ENCODE assay signal across 10 mouse cellular contexts in genomic region chr7:16155132-16155872, GRCm38 (mm10). TPM values are rescaled to one million over a fixed set of nuclear protein-coding genes. Genes with fewer than 3 reads are reported as not detected.
DNase-seq lines count a peak whose midpoint lies in the region; ATAC-seq and TF ChIP-seq lines count a peak whose summit lies in the region.
"Had no signal": no experiment of that assay in that cellular context is flagged by ENCODE, and none has a peak within 500 bp of the region (broad histone marks: within the 10 kb centered on the region; RNA-seq: fewer than 3 reads in every experiment).

No protein-coding gene starts in this region.

- peaks cover 15 to 31% of the 10 kb centered on the region in 2 experiments for H3K4me1 ChIP-seq in CH12.LX (ENCODE audit: control insufficient read depth in 1 of 2, insufficient read depth in 2 of 2)
- 0 out of 2 replicates have a peak, but pooled peaks cover 3% of the 10 kb centered on the region for H3K4me1 ChIP-seq in heart, embryonic 11.5 days (ENCODE audit: control insufficient read depth, insufficient read depth, low read length)

- no peak overlapping the region for H3K9ac ChIP-seq in CH12.LX (ENCODE audit: insufficient read depth, low read depth)
- no peak overlapping the region for H3K9ac ChIP-seq in heart, embryonic 11.5 days (ENCODE audit: low read depth, low read length)
- H3K9ac ChIP-seq: liver, embryonic 14.5 days; midbrain, embryonic 15.5 days had no signal

- in situ Hi-C loops in CH12.LX (cut with MboI; ENCODE audit: low pct_ligation_motif_present, low pct_unique_long_range_greater_than_20kb, low sequenced_read_pairs), result no loop called here

- no peaks in the 10 kb centered on the region for H3K79me2 ChIP-seq in CH12.LX (replicated peaks; ENCODE audit: control insufficient read depth, extremely low read depth, insufficient read depth, poor library complexity, severe bottlenecking)

- 43% methylated on average over 9 of the region's 9 CpGs for WGBS in heart, embryonic 11.5 days (ENCODE audit: insufficient replicate concordance)

- no peak overlapping the region for H3K4me3 ChIP-seq in CH12.LX (replicated peaks in 1 of 3; ENCODE audit: low read depth in 2 of 3, low read length in 2 of 3, poor library complexity in 1 of 3)
- no peak overlapping the region for H3K4me3 ChIP-seq in heart, embryonic 11.5 days (ENCODE audit: low read depth, low read length)
- H3K4me3 ChIP-seq: midbrain, embryonic 15.5 days had no signal

- no peak overlapping the region for H3K27ac ChIP-seq in CH12.LX (ENCODE audit: insufficient read depth, low read depth)
- H3K27ac ChIP-seq in heart, embryonic 11.5 days (ENCODE audit: low read depth, low read length), result no peak overlapping the region
- H3K27ac ChIP-seq: liver, embryonic 14.5 days; midbrain, embryonic 15.5 days had no signal

- TF ChIP-seq EP300 in CH12.LX (IDR thresholded peaks at IDR 0.05; ENCODE audit: low read length), result 0 out of 2 replicates have a peak, but pooled peaks have one; percentile 29

- peak; percentile 33 for DNase-seq in kidney, adult 9 months
- no peak for DNase-seq in kidney, adult 18-20 months
- peak; percentile 18 for DNase-seq in 3T3-L1 (ENCODE audit: low read depth, low spot score)
- DNase-seq in CH12.LX (ENCODE audit: extremely low read depth), result peak; percentile 43
- DNase-seq in thymus, adult 18-20 months, result no peak
- DNase-seq in gastrocnemius, postnatal 36 days, result no peak
- DNase-seq: layer of hippocampus, postnatal 36 days had no signal

- 0 out of 2 replicates have a peak, but pooled peaks have one; percentile 38 for TF ChIP-seq POLR2A in CH12.LX (IDR thresholded peaks at IDR 0.05; ENCODE audit: low read depth, low read length)

- dilution Hi-C loops in CH12.LX (cut with MboI; ENCODE audit: extremely low pct_ligation_motif_present, extremely low pct_unique_long_range_greater_than_20kb, low sequenced_read_pairs), result loop anchor here (25.0 kb wide), 1 partner anchor 193 kb away; the partner anchor contains the start of gene Ehd2

- no peaks in the 10 kb centered on the region for H3K36me3 ChIP-seq in CH12.LX (replicated peaks in 1 of 2; ENCODE audit: control insufficient read depth in 1 of 2, insufficient read depth in 1 of 2, low read length in 1 of 2)
- H3K36me3 ChIP-seq in heart, embryonic 11.5 days (ENCODE audit: control insufficient read depth, insufficient read depth, low read length), result no peaks in the 10 kb centered on the region
- H3K36me3 ChIP-seq: midbrain, embryonic 15.5 days had no signal

- peaks cover 3% of the 10 kb centered on the region for H3K27me3 ChIP-seq in CH12.LX (replicated peaks)
- H3K27me3 ChIP-seq in heart, embryonic 11.5 days (ENCODE audit: control insufficient read depth, insufficient read depth, low read length), result peaks cover 22% of the 10 kb centered on the region

- no peak for ATAC-seq in heart, embryonic 11.5 days (replicated peaks; ENCODE audit: insufficient number of reproducible peaks, low FRiP score, low TSS enrichment)
- ATAC-seq: midbrain, embryonic 15.5 days had no signal

- no peak for TF ChIP-seq CTCF in CH12.LX (conservative IDR thresholded peaks at IDR 0.05 in 1 of 2, IDR thresholded peaks at IDR 0.05 in 1 of 2; ENCODE audit: low read depth in 2 of 2, low read length in 2 of 2)

- peak overlapping the region; percentile 29 for H3K4me2 ChIP-seq in CH12.LX (ENCODE audit: insufficient read depth, low read depth, poor library complexity, severe bottlenecking)
- 0 out of 2 replicates have a peak overlapping the region, but pooled peaks have one; percentile 10 for H3K4me2 ChIP-seq in heart, embryonic 11.5 days
- H3K4me2 ChIP-seq: midbrain, embryonic 15.5 days had no signal

- intact Hi-C loops in gastrocnemius, postnatal 36 days (cut with DNase I), result no loop called here

- H3K9me3 ChIP-seq in CH12.LX (replicated peaks; ENCODE audit: low read length), result peaks cover 3% of the 10 kb centered on the region
- no peaks in the 10 kb centered on the region for H3K9me3 ChIP-seq in heart, embryonic 11.5 days (replicated peaks; ENCODE audit: control insufficient read depth, low read length)
- H3K9me3 ChIP-seq: midbrain, embryonic 15.5 days had no signal

- no peak for TF ChIP-seq RAD21 in CH12.LX (IDR thresholded peaks at IDR 0.05; ENCODE audit: low read depth, low read length)

TF ChIP-seq in CH12.LX, 34 proteins besides CTCF, POLR2A, EP300 and RAD21:
- no peak for TF ChIP-seq USF2 (conservative IDR thresholded peaks at IDR 0.05; ENCODE audit: low read depth, low read length)
- TF ChIP-seq TCF12 (IDR thresholded peaks at IDR 0.05; ENCODE audit: low read depth, low read length), result no peak
- no peak for TF ChIP-seq ZKSCAN1 (IDR thresholded peaks at IDR 0.05; ENCODE audit: borderline replicate concordance, low read depth, low read length)
- no peak for TF ChIP-seq MAFK (IDR thresholded peaks at IDR 0.05; ENCODE audit: insufficient replicate concordance, low read length)
- 0 out of 2 replicates have a peak, but pooled peaks have one; percentile 5 for TF ChIP-seq MEF2A (IDR thresholded peaks at IDR 0.05; ENCODE audit: borderline replicate concordance, low read depth, low read length)
- no peak for TF ChIP-seq GABPA (IDR thresholded peaks at IDR 0.05; ENCODE audit: insufficient replicate concordance, low read depth, low read length)
- no peak for TF ChIP-seq ZNF384 (IDR thresholded peaks at IDR 0.05; ENCODE audit: low read depth, low read length)
- no peak for TF ChIP-seq CHD1 (IDR thresholded peaks at IDR 0.05; ENCODE audit: low read depth, low read length)
- TF ChIP-seq NRF1 (IDR thresholded peaks at IDR 0.05; ENCODE audit: low read depth, low read length), result no peak
- no peak for TF ChIP-seq USF1 (IDR thresholded peaks at IDR 0.05; ENCODE audit: low read depth, low read length)
- TF ChIP-seq TBP (conservative IDR thresholded peaks at IDR 0.05; ENCODE audit: low read depth, low read length), result peak; percentile 91
- TF ChIP-seq UBTF (IDR thresholded peaks at IDR 0.05; ENCODE audit: low read depth, low read length), result no peak
- TF ChIP-seq NELFE (IDR thresholded peaks at IDR 0.05; ENCODE audit: low read depth, low read length), result peak; percentile 33; the same call in 1 of the 2 replicates
- TF ChIP-seq BHLHE40 (IDR thresholded peaks at IDR 0.05; ENCODE audit: low read depth, low read length), result peak; percentile 48
- no peak for TF ChIP-seq SMC3 (IDR thresholded peaks at IDR 0.05; ENCODE audit: low read depth, low read length)
- no peak for TF ChIP-seq ZC3H11A (IDR thresholded peaks at IDR 0.05; ENCODE audit: low read depth, low read length)
- no peak for TF ChIP-seq RCOR1 (conservative IDR thresholded peaks at IDR 0.05; ENCODE audit: low read depth, low read length)
- 0 out of 2 replicates have a peak, but pooled peaks have one; percentile 18 for TF ChIP-seq ETS1 (conservative IDR thresholded peaks at IDR 0.05; ENCODE audit: low read depth, low read length)
- TF ChIP-seq MAX (IDR thresholded peaks at IDR 0.05; ENCODE audit: low read length), result no peak
TF ChIP-seq in CH12.LX: peak in this region for 5.

RNA-seq across cellular contexts. Expression of gene Meis3, which starts 19.6 kb away (rescaled TPM):
- total RNA-seq in CH12.LX (2012; rRNA removed) (9.4 and 10.2 TPM in 2 replicates), CH12.LX (2014; rRNA removed) (7.1 and 7.9 TPM in 2 replicates)
- polyA plus RNA-seq in CH12.LX (2012; ENCODE audit: insufficient read length, low read depth), result 10.1 and 11.8 TPM in 2 replicates
- polyA plus RNA-seq in heart, embryonic 11.5 days (2014; fragmentation: Nextera tagmentation; extraction: Ambion mirVana), result 19.7 and 22.8 TPM in 2 replicates
- 1 to 10 TPM; 1.5 to 2.1 TPM for total RNA-seq in gastrocnemius, postnatal 36 days (2021)

RNA-seq across cellular contexts. Expression of gene Slc8a2, which starts 25.7 kb away (rescaled TPM):
- total RNA-seq in CH12.LX (2012; rRNA removed) (0.04 TPM in 2 replicates), CH12.LX (2014; rRNA removed) (not detected in 2 replicates)
- 0.08 and 0.10 TPM in 2 replicates for polyA plus RNA-seq in CH12.LX (2012; ENCODE audit: insufficient read length, low read depth)
- 0.11 and 0.17 TPM in 2 replicates for polyA plus RNA-seq in heart, embryonic 11.5 days (2014; fragmentation: Nextera tagmentation; extraction: Ambion mirVana)
- total RNA-seq in gastrocnemius, postnatal 36 days (2021), result under 1 TPM; 0.12 to 0.13 TPM

RNA-seq across cellular contexts. Expression of gene Kptn, which starts 35.6 kb away (rescaled TPM):
- 17.5 and 19.1 TPM in 2 replicates for total RNA-seq in CH12.LX (2012; rRNA removed)
- 25.4 and 25.8 TPM in 2 replicates for total RNA-seq in CH12.LX (2014; rRNA removed)
- 14.2 and 14.5 TPM in 2 replicates for polyA plus RNA-seq in CH12.LX (2012; ENCODE audit: insufficient read length, low read depth)
- 26.4 and 29.5 TPM in 2 replicates for polyA plus RNA-seq in heart, embryonic 11.5 days (2014; fragmentation: Nextera tagmentation; extraction: Ambion mirVana)
- 10 to 100 TPM; 10.8 to 11.3 TPM for total RNA-seq in gastrocnemius, postnatal 36 days (2021)

RNA-seq across cellular contexts. Expression of gene Napa, which starts 57.0 kb away (rescaled TPM):
- 80.0 and 84.8 TPM in 2 replicates for total RNA-seq in CH12.LX (2012; rRNA removed)
- 97.5 and 106 TPM in 2 replicates for total RNA-seq in CH12.LX (2014; rRNA removed)
- 111 and 112 TPM in 2 replicates for polyA plus RNA-seq in CH12.LX (2012; ENCODE audit: insufficient read length, low read depth)
- 158 and 168 TPM in 2 replicates for polyA plus RNA-seq in heart, embryonic 11.5 days (2014; fragmentation: Nextera tagmentation; extraction: Ambion mirVana)
- total RNA-seq in gastrocnemius, postnatal 36 days (2021), result 100 to 1,000 TPM in 1 of 2 experiments, 10 to 100 TPM in 1; 92.4 to 109 TPM

Comparison
In these comparisons a context has a peak if more than half of its experiments do, and no peak if none do; other contexts are left out.
1. DNase-seq: peak in kidney, adult 9 months (single experiment), 3T3-L1 (single experiment) and CH12.LX (single experiment); none in kidney, adult 18-20 months (single experiment), thymus, adult 18-20 months (0 of 2) and gastrocnemius, postnatal 36 days (0 of 2).